Mouse (Mus musculus) adipocyte (in vitro differentiated cells): ENCODE measurements at regions not wholly inside any gene's neighbourhood (a gene's known extent, or its start where the extent isn't known, plus 50 kb on each side); places are given as distances from the start of the nearest gene placed in this dataset.

ENCODE experiments used
- DNase-seq: peaks from one replicate; pipeline ENCODE4 v3.0.0-alpha.2; 2016; ENCODE audit warnings: low spot score

DNA sequence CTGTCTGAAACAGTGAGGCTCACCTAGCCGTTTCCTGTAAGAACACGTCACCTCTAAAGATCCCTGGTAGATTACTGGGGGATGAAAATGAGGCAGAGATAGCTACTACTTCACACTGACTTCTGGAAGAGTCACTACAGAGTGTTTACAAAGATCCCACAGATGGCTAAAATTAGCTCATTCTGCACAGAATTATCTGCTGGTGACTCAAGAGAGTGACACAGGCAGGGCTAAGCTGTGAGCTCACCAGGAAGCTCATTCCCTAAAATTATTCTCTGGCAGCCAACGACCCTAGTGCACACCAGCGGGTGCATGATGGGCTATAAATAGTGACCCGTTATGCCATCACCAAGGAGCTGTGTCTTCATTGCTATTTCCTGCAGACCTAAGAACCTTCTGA lies 53.2 kb upstream of the Ddah1 start:
- DNase-seq: peak; percentile 39

DNA sequence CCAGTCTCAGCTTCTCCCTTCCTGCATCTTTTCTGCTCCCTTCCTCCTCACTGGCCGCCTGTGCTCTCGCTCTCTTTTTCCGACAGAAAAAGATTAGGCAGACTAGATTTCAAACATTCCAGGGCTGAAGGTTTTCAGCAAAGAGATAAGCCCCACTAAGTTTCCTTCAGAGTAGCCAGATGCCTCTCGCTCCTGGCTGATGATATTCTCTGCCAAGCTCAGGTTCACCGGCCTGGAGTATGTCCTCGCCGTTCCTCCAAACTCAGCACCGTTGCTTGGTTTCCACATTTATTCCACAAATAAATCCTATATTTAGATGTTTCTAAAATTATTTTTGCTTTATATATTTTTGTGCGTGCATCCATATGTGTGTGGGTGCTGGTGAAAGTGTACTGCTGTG lies 54.3 kb upstream of the Ccn1 start:
- DNase-seq: no peak

GRCm38 (mm10) chr3:145703411-145703924 lies 53.7 kb upstream of the Ccn1 start:
- DNase-seq: no peak

DNA sequence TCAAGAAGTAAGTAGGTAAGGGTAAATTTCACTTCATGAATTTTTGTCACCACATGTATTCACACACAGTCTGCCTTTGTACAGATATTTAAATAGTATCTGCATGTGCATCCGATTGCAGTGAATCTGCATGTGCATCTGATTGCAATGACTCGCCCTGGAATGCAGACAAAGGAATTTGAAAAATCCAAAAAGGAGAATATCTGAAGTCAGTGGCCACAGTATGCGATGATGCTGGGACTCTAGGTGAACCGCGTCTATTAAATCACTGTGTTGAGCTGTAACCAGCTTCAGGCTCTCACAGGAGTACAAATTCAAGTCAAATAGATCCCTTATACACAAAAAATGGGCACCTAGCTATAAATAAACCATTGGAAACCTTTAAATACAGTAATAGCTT lies 53.0 kb upstream of the Ccn1 start:
- no peak for DNase-seq

DNA sequence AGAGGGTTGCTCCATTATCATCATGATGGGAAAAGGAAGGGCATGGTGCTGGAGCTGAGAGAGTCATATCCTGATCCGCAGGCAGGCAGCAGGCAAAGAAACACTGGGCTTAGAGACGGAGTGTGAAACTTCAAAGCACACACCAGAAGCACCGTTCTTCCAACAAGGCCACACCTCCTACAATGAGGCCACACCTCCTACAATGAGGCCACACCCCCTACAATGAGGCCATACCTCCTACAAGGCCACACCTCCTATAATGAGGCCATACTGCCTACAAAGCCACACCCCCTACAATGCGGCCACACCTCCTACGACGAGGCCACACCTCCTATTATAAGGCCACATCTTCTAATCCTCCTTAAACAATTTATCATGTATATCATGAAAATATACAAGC lies 52.2 kb upstream of the Ccn1 start:
- DNase-seq: no peak
